Mouse (Mus musculus): ENCODE results near the gene Phyhd1. TPM values are rescaled to one million over a fixed set of nuclear protein-coding genes. Genes with fewer than 3 reads are reported as not detected.
A peak's percentile ranks its signal among the peaks of the same experiment; 100 is the strongest.

The Phyhd1 gene
- polyA plus RNA-seq, 1 experiment from 2014 or later = 3.7 TPM

GRCm38 (mm10) chr2:30257699-30258460, 8.1 kb upstream of the Phyhd1 start:
- no peak for ATAC-seq (ENCODE audit: insufficient number of reproducible peaks, insufficient read depth, low FRiP score, low TSS enrichment, low read depth)
- peaks cover 8% of the 10 kb centered on the region; the same call in 1 of the 2 replicates for H3K4me1 ChIP-seq
- H3K27me3 ChIP-seq = no peaks in the 10 kb centered on the region
- H3K27ac ChIP-seq = no peak overlapping the region
- no peaks in the 10 kb centered on the region for H3K9me3 ChIP-seq
- 0 out of 2 replicates have a peak overlapping the region, but pooled peaks have one; percentile 0 for H3K9ac ChIP-seq
- 88% methylated on average over 7 of the region's 7 CpGs for WGBS
- no peak overlapping the region for H3K4me2 ChIP-seq
- H3K36me3 ChIP-seq = peaks cover 94% of the 10 kb centered on the region
- no peak overlapping the region for H3K4me3 ChIP-seq

GRCm38 (mm10) chr2:30258600-30258999, 7.4 kb upstream of the Phyhd1 start:
- peaks cover 9% of the 10 kb centered on the region; the same call in 1 of the 2 replicates for H3K4me1 ChIP-seq
- WGBS = 78% methylated on average over 4 of the region's 4 CpGs
- H3K4me2 ChIP-seq = no peak overlapping the region
- no peak overlapping the region for H3K4me3 ChIP-seq
- H3K27me3 ChIP-seq = no peaks in the 10 kb centered on the region
- H3K36me3 ChIP-seq = peaks cover 98% of the 10 kb centered on the region
- 0 out of 2 replicates have a peak overlapping the region, but pooled peaks have one; percentile 0 for H3K9ac ChIP-seq
- H3K27ac ChIP-seq = no peak overlapping the region
- H3K9me3 ChIP-seq = no peaks in the 10 kb centered on the region
- ATAC-seq (ENCODE audit: insufficient number of reproducible peaks, insufficient read depth, low FRiP score, low TSS enrichment, low read depth) = no peak

- Histone ChIP-seq H3K36me3 (peaks cover 98% of the 10 kb centered on the region), H3K27me3 (no peaks in the 10 kb centered on the region), H3K27ac (no peak overlapping the region), H3K4me3 (no peak overlapping the region), H3K4me1 (peaks cover 14% of the 10 kb centered on the region), H3K4me2 (no peak overlapping the region), H3K9ac (no peak overlapping the region), H3K9me3 (no peaks in the 10 kb centered on the region)
- ATAC-seq (ENCODE audit: insufficient number of reproducible peaks, insufficient read depth, low FRiP score, low TSS enrichment, low read depth) = no peak
- 92% methylated on average over 15 of the region's 15 CpGs for WGBS
These were observed 6.6 kb upstream of the Phyhd1 start for GRCm38 (mm10) chr2:30259131-30260064.

- no peak overlapping the region for H3K9ac ChIP-seq
- ATAC-seq (ENCODE audit: insufficient number of reproducible peaks, insufficient read depth, low FRiP score, low TSS enrichment, low read depth) = no peak
- H3K27me3 ChIP-seq = no peaks in the 10 kb centered on the region
- peaks cover 32% of the 10 kb centered on the region for H3K4me1 ChIP-seq
- WGBS = 83% methylated on average over 4 of the region's 4 CpGs
- H3K4me2 ChIP-seq = no peak overlapping the region
- no peaks in the 10 kb centered on the region for H3K9me3 ChIP-seq
- H3K36me3 ChIP-seq = peaks cover 86% of the 10 kb centered on the region
- H3K4me3 ChIP-seq = no peak overlapping the region
- no peak overlapping the region for H3K27ac ChIP-seq
These were observed 4.8 kb upstream of the Phyhd1 start for GRCm38 (mm10) chr2:30261064-30261736.

- no peaks in the 10 kb centered on the region for H3K27me3 ChIP-seq
- no peak overlapping the region for H3K4me2 ChIP-seq
- peaks cover 41% of the 10 kb centered on the region for H3K4me1 ChIP-seq
- H3K4me3 ChIP-seq = no peak overlapping the region
- H3K36me3 ChIP-seq = peaks cover 76% of the 10 kb centered on the region
- WGBS = 91% methylated on average over 18 of the region's 18 CpGs
- H3K9me3 ChIP-seq = no peaks in the 10 kb centered on the region
- ATAC-seq (ENCODE audit: insufficient number of reproducible peaks, insufficient read depth, low FRiP score, low TSS enrichment, low read depth) = no peak
- H3K27ac ChIP-seq = no peak overlapping the region
- no peak overlapping the region for H3K9ac ChIP-seq
These were observed 3.8 kb upstream of the Phyhd1 start for GRCm38 (mm10) chr2:30261921-30262839.

GRCm38 (mm10) chr2:30262840-30263441, 3.1 kb upstream of the Phyhd1 start:
- Histone ChIP-seq H3K9ac (0 out of 2 replicates have a peak overlapping the region, but pooled peaks have one; percentile 36), H3K27ac (peak overlapping the region; percentile 33), H3K9me3 (no peaks in the 10 kb centered on the region), H3K27me3 (no peaks in the 10 kb centered on the region), H3K36me3 (peaks cover 69% of the 10 kb centered on the region), H3K4me3 (no peak overlapping the region), H3K4me2 (no peak overlapping the region), H3K4me1 (peaks cover 41% of the 10 kb centered on the region)
- ATAC-seq (ENCODE audit: insufficient number of reproducible peaks, insufficient read depth, low FRiP score, low TSS enrichment, low read depth) = no peak
- 62% methylated on average over 4 of the region's 4 CpGs for WGBS

GRCm38 (mm10) chr2:30263811-30264210, 2.2 kb upstream of the Phyhd1 start:
- Histone ChIP-seq H3K9me3 (no peaks in the 10 kb centered on the region), H3K27ac (no peak overlapping the region), H3K4me2 (no peak overlapping the region), H3K27me3 (no peaks in the 10 kb centered on the region), H3K36me3 (peaks cover 60% of the 10 kb centered on the region), H3K4me3 (no peak overlapping the region), H3K9ac (no peak overlapping the region), H3K4me1 (peaks cover 41% of the 10 kb centered on the region)
- ATAC-seq (ENCODE audit: insufficient number of reproducible peaks, insufficient read depth, low FRiP score, low TSS enrichment, low read depth) = no peak
- 88% methylated on average over 6 of the region's 6 CpGs for WGBS

GRCm38 (mm10) chr2:30264671-30265519, 1.1 kb upstream of the Phyhd1 start:
- H3K4me1 ChIP-seq = peaks cover 41% of the 10 kb centered on the region
- no peak overlapping the region for H3K4me3 ChIP-seq
- peak overlapping the region; percentile 58; the same call in 1 of the 2 replicates for H3K9ac ChIP-seq
- H3K4me2 ChIP-seq = no peak overlapping the region
- 49% methylated on average over 7 of the region's 7 CpGs for WGBS
- no peaks in the 10 kb centered on the region for H3K9me3 ChIP-seq
- H3K36me3 ChIP-seq = peaks cover 49% of the 10 kb centered on the region
- peak overlapping the region; percentile 87 for H3K27ac ChIP-seq
- no peaks in the 10 kb centered on the region for H3K27me3 ChIP-seq
- ATAC-seq (ENCODE audit: insufficient number of reproducible peaks, insufficient read depth, low FRiP score, low TSS enrichment, low read depth) = no peak

GRCm38 (mm10) chr2:30266392-30266941, 464 bp downstream of the Phyhd1 start:
- peak; percentile 56 for ATAC-seq (ENCODE audit: insufficient number of reproducible peaks, insufficient read depth, low FRiP score, low TSS enrichment, low read depth)
- 21% methylated on average over 4 of the region's 4 CpGs for WGBS

More at GRCm38 (mm10) chr2:30266392-30266941, 464 bp downstream of the Phyhd1 start:
- Histone ChIP-seq H3K27me3 (no peaks in the 10 kb centered on the region), H3K27ac (peak overlapping the region; percentile 87), H3K9ac (peak overlapping the region; percentile 58), H3K4me2 (0 out of 2 replicates have a peak overlapping the region, but pooled peaks have one; percentile 16), H3K36me3 (peaks cover 34% of the 10 kb centered on the region), H3K4me3 (no peak overlapping the region), H3K9me3 (no peaks in the 10 kb centered on the region), H3K4me1 (peaks cover 45% of the 10 kb centered on the region)
